Mouse (Mus musculus): ENCODE measurements at regions not wholly inside any gene's neighbourhood (a gene's known extent, or its start where the extent isn't known, plus 50 kb on each side); places are given as distances from the start of the nearest gene placed in this dataset.
A peak's percentile ranks its signal among the peaks of the same experiment; 100 is the strongest.

- no peak for DNase-seq (ENCODE audit: low spot score in 2 of 2)
Measured at GRCm38 (mm10) chr14:107727234-107727633, 1186.7 kb downstream of the Slitrk1 start.

- no peak for DNase-seq (ENCODE audit: low spot score in 2 of 2)
Measured at GRCm38 (mm10) chr14:107688349-107688748, 1225.6 kb downstream of the Slitrk1 start.

GRCm38 (mm10) chr14:107687261-107688019 is 1226.5 kb downstream of the Slitrk1 start:
- peak; percentile 42 to 52 for DNase-seq (ENCODE audit: low spot score in 2 of 2)

GRCm38 (mm10) chr14:107656595-107656994 is 1257.4 kb downstream of the Slitrk1 start:
- DNase-seq (ENCODE audit: low spot score in 2 of 2), result no peak

- no peak for DNase-seq (ENCODE audit: low spot score in 2 of 2)
Measured at GRCm38 (mm10) chr14:107615466-107615865, 1298.5 kb downstream of the Slitrk1 start.

- no peak for DNase-seq (ENCODE audit: low spot score in 2 of 2)
Measured at GRCm38 (mm10) chr14:107614348-107614747, 1299.6 kb downstream of the Slitrk1 start.

GRCm38 (mm10) chr14:107603198-107603597 is 1310.8 kb downstream of the Slitrk1 start:
- DNase-seq (ENCODE audit: low spot score in 2 of 2), result no peak

GRCm38 (mm10) chr14:107586715-107587114 is 1327.2 kb downstream of the Slitrk1 start:
- DNase-seq (ENCODE audit: low spot score in 2 of 2), result no peak

- no peak for DNase-seq (ENCODE audit: low spot score in 2 of 2)
Measured at GRCm38 (mm10) chr14:107584252-107584651, 1329.7 kb downstream of the Slitrk1 start.

- no peak for DNase-seq (ENCODE audit: low spot score in 2 of 2)
Measured at GRCm38 (mm10) chr14:107570676-107571075, 1343.3 kb downstream of the Slitrk1 start.

GRCm38 (mm10) chr14:107568496-107568895 is 1345.5 kb downstream of the Slitrk1 start:
- no peak for DNase-seq (ENCODE audit: low spot score in 2 of 2)

All from layer of hippocampus, adult 8-10 months (tissue).